Mouse (Mus musculus) adrenal gland, postnatal 36 days (tissue): ENCODE data around the gene Nup93. TPM values are rescaled to one million over a fixed set of nuclear protein-coding genes. Genes with fewer than 3 reads are reported as not detected.

ENCODE experiments used
- DNase-seq, 2 experiments: peaks; one replicate each; pipeline ENCODE4 v3.0.0; 2021; ENCODE audit warnings: mixed read lengths in 1 of 2
- microRNA-seq: library from miRNA; unstranded; fragments of <30 nt; microRNA quantifications from one replicate; pipeline ENCODE4 v1.2.0, GENCODE M21; 2021
- total RNA-seq, 2 experiments: library from RNA; stranded (reverse); gene quantifications; 2 replicates each; pipeline ENCODE4 v1.2.3; 2021

The Nup93 gene
- total RNA-seq, 2 experiments from 2014 or later, result 15.7 to 16.1 TPM

DNA sequence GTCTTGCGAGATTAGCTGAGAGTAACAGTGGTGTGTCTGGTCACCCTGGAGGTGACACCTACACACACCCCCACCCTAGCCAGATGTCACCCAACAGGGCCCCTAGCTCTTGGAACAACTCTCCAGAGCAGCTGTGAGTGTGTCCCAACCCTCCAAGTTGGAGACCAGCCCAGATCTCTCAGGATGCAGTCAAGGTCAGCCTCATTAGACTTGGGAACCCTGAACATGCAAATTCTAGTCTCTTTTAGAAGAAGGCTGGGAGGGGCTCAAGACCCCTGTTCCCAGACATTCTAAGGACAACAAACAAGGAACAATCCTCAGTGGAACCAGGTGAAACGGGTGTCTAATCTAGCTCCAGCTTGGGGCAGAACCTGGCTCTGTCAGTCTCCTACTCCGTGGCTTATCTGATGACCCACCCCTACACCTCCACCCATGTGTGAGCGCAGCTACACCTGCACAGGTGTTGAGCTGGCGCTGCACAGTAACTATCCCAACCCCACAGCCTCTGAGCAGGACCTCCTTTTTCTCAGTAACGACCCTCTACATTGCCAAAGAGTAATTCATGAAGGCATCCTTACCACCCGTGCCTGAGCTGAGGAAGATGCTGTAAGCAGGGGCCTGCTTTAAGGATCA is 148.4 kb downstream of the Nup93 start:
- peak; percentile 42 to 57 for DNase-seq

DNA sequence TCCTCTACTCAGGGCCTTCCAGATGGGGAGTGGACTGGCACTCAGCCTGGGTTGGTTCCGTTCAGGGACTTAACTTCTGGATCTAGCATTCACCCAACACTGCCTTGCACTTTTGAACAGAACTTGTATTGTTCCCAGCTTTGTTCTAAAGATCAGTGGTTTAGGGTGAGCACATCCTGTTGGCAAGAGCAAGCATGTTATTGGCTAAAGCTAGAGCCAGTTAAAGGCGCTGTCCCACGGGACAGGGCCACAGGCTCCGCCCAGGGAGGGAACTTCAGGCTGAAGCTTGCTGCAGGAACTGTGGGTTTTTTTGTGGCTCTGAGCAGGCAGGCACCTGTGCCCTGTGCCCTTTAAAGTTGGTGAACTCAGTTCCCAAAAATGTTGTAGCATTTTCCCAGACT is 148.9 kb downstream of the Nup93 start:
- peak; percentile 72 to 86 for DNase-seq

DNA sequence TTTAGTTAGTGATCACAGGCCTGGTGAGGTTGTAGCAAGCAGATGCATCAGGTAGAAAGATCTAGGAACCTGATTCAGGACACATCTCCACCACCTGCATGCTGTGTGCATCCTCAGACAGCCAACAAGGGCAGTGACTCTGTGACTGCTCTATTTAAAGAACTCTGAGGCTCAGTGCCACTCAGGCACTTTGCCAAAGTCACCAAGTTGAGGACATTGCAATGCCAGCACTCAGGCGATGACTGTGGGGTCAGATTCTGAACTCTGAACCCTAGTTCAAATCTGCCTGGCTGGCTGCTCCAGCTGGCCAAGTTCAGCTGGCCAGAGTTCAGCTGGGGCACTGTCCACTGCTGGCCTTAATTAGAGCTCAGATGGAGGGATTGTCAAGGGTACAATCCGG is 149.5 kb downstream of the Nup93 start:
- peak; percentile 76 to 78 for DNase-seq

DNA sequence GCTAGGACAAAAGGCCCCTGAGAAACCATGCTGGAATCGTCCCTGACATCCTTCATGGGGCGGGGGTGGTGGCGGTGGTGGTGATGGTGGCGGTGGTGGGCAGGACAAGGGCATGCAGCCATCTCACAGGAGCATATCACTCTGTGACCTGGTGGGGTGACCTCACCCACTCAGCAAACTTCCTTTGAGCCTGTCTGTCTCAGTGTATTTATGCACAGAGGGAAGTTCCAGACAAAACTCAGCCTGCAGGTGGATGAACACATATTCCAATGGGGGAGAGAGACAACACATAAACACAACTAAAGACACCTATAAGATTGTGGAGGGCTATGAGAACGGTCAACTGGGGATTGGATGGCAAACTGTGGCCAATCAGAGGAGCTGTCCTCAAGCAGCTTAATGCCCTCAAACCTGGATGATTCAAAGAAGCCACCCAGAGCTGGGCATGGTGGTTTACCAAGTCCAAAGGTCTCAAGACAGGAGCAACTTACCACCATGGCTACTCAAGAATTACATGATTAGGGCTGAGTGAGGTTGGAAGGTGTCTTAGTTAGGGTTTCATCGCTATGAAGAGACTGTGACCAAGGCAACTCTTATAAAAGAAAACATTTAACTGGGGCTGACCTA is 150.4 kb downstream of the Nup93 start:
- DNase-seq, result no peak

DNA sequence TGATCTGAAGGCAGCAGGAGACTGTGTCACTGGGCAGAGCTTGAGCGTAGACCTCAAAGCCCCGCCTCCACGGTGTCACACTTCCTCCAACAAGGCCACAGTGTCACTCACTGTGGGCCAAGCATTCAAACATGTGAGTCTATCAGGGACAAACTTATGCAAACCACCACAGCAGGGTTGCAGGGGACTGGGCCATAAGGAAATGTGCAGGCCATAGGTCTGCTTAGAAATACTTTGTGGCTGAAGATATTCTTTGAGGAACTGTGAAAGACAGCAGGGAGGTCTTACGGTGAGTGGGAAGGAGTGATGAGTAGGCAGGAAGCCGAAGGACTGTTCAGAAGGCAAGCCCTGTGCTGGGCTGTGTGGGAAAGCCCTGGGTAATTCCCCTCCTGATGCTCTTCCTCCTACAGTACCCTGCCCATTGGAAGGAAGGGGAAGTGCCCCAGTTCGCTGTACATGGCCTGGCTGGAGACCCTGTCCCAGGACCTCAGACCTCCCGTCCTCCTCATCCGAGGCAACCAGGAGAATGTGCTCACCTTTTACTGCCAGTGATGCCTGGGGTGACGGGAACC is 151.1 kb downstream of the Nup93 start:
- peak; percentile 68 to 72 for DNase-seq

Small RNA genes lying within 50 kb of the gene (microRNA-seq; reads per million reads assigned to microRNA genes)
- 37.8 reads per million, percentile 41 among the genes with 10 or more reads in this experiment for gene Mir138-2

Other genes with a start within 250 kb of the Nup93 start
- gene Amfr, start 201.7 kb upstream of the Nup93 start, total RNA-seq, result 100 to 1,000 TPM; 232 to 320 TPM
- 10 to 100 TPM; 39.6 to 39.9 TPM for gene Nudt21, start 177.5 kb upstream of the Nup93 start, total RNA-seq
- gene Ogfod1, start 177.4 kb upstream of the Nup93 start, total RNA-seq, result 10 to 100 TPM; 20.7 to 21.0 TPM
- 10 to 100 TPM; 16.6 to 21.2 TPM for gene Bbs2, start 115.6 kb upstream of the Nup93 start, total RNA-seq
- gene Mt4, start 77.4 kb upstream of the Nup93 start, total RNA-seq, result not detected
- 1 to 10 TPM; 4.1 to 5.9 TPM for gene Mt3, start 62.0 kb upstream of the Nup93 start, total RNA-seq
- 100 to 1,000 TPM; 138 to 410 TPM for gene Mt2, start 41.9 kb upstream of the Nup93 start, total RNA-seq
- gene Mt1, start 35.5 kb upstream of the Nup93 start, total RNA-seq, result 100 to 1,000 TPM; 298 to 394 TPM
- gene Slc12a3, start 114.6 kb downstream of the Nup93 start, total RNA-seq, result not detected
- gene Herpud1, start 171.9 kb downstream of the Nup93 start, total RNA-seq, result 100 to 1,000 TPM; 109 to 110 TPM
- 1 to 10 TPM; 3.5 to 7.4 TPM for gene Nlrc5, start 219.8 kb downstream of the Nup93 start, total RNA-seq